Mouse (Mus musculus) adrenal gland, adult 2 months (tissue): ENCODE measurements around the gene Tacc3. TPM values are rescaled to one million over a fixed set of nuclear protein-coding genes. Genes with fewer than 3 reads are reported as not detected.
A peak's percentile ranks its signal among the peaks of the same experiment; 100 is the strongest.

Experiments
- DNase-seq: peaks from one replicate; pipeline ENCODE4 v3.0.0; 2021
- polyA plus RNA-seq: library from polyadenylated mRNA; depleted of rRNA; stranded (reverse); fragments of >200 nt; gene quantifications from 2 replicates; pipeline ENCODE4 v1.2.3, GENCODE M21; 2012; rRNA removed
- total RNA-seq, 2 experiments: library from RNA; stranded (reverse); gene quantifications; 2 replicates each; pipeline ENCODE4 v1.2.3; 2021

Tacc3 gene
- total and polyA plus RNA-seq, 3 experiments: 3.6 to 5.4 (median 4.4) TPM

DNA sequence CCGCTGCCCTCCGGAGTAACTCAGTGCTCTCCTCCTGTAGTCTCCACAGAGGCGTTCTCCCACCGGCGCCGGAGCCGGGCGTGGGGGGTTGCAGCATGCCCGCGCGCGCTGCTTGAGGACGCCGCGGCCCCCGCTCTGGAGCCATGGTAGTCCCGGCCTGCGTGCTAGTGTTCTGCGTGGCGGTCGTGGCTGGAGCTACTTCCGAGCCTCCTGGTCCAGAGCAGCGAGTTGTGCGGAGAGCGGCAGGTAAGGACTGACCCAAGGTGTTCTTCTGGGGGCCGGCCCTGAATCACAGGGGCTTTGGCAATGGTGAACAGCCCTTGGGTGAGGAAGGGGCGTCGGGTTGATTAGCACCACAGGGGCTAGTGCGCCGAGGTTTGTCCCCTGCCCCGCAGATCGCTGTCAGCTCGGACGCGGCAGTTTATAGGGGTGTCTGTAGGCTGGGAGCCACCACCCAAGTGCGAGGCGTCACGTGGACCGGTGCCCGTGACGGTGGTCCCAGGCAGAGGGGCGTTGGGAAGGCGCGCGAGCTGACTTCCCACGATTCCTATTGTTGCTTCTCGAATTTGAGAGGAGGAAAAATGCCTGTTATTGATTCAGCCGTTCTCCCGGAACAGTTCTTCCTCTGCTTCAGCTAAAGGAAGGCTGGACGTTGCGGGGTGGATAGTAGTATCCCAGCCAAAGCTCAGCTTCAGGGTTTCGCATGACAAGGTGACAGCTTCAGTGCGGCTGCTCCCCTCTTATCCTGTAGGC is 64.5 kb downstream of the Tacc3 start:
- peak; percentile 15 for DNase-seq

GRCm38 (mm10) chr5:33723019-33723640 is 65.2 kb downstream of the Tacc3 start:
- DNase-seq: peak; percentile 28

- DNase-seq: no peak
These were observed 65.9 kb downstream of the Tacc3 start for GRCm38 (mm10) chr5:33723641-33724465.

GRCm38 (mm10) chr5:33726081-33726647 is 68.2 kb downstream of the Tacc3 start:
- no peak for DNase-seq

DNA sequence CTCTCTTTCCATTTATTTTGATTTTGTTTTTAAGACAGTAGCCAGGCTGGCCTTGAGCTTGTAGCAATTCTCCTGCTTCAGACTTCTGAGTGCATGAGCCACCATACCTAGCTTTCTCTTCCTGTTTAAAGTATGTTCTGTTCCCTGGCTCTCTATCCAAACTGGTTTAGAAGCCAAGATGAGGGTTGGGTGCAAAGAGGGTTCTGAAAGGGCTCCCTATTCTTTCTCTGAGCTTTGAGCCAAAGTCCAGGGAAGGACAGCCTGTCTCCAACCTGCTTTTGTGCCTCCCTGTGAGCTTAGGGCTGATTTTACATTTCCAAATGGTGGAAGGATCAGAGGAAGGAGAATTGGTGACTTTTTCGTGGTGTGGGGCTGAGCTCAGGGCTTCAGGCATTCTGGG is 69.0 kb downstream of the Tacc3 start:
- no peak for DNase-seq

Other genes with a start within 250 kb of the Tacc3 start
- gene Nkx1-1, start 224.2 kb upstream of the Tacc3 start, total RNA-seq: not detected
- gene Nkx1-1, start 224.2 kb upstream of the Tacc3 start, polyA plus RNA-seq: not detected in 2 replicates
- gene Fam53a, start 28.5 kb upstream of the Tacc3 start, total RNA-seq: 10 to 100 TPM; 26.1 to 28.5 TPM
- gene Fam53a, start 28.5 kb upstream of the Tacc3 start, polyA plus RNA-seq: 74.4 and 97.8 TPM in 2 replicates
- under 1 TPM; 0.26 to 0.69 TPM for gene Gm9903, start 28.2 kb upstream of the Tacc3 start, total RNA-seq
- 0.09 and 0.15 TPM in 2 replicates for gene Gm9903, start 28.2 kb upstream of the Tacc3 start, polyA plus RNA-seq
- 10 to 100 TPM; 29.4 to 37.7 TPM for gene Slbp, start 5.6 kb upstream of the Tacc3 start, total RNA-seq
- gene Slbp, start 5.6 kb upstream of the Tacc3 start, polyA plus RNA-seq: 17.8 and 25.0 TPM in 2 replicates
- 10 to 100 TPM; 27.5 to 31.0 TPM for gene Tmem129, start 288 bp downstream of the Tacc3 start, total RNA-seq
- 80.4 and 90.5 TPM in 2 replicates for gene Tmem129, start 288 bp downstream of the Tacc3 start, polyA plus RNA-seq
- gene Fgfr3, start 63.5 kb downstream of the Tacc3 start, total RNA-seq: 1 to 10 TPM; 2.2 to 3.6 TPM
- 3.7 and 5.2 TPM in 2 replicates for gene Fgfr3, start 63.5 kb downstream of the Tacc3 start, polyA plus RNA-seq
- 100 to 1,000 TPM; 125 to 156 TPM for gene Letm1, start 124.7 kb downstream of the Tacc3 start, total RNA-seq
- gene Letm1, start 124.7 kb downstream of the Tacc3 start, polyA plus RNA-seq: 116 and 149 TPM in 2 replicates
- 10 to 100 TPM; 32.8 to 37.4 TPM for gene Nsd2, start 162.6 kb downstream of the Tacc3 start, total RNA-seq
- 3.4 and 3.9 TPM in 2 replicates for gene Nsd2, start 162.6 kb downstream of the Tacc3 start, polyA plus RNA-seq